ENCODE assay signal across 13 mouse cellular contexts in the genomic region with DNA sequence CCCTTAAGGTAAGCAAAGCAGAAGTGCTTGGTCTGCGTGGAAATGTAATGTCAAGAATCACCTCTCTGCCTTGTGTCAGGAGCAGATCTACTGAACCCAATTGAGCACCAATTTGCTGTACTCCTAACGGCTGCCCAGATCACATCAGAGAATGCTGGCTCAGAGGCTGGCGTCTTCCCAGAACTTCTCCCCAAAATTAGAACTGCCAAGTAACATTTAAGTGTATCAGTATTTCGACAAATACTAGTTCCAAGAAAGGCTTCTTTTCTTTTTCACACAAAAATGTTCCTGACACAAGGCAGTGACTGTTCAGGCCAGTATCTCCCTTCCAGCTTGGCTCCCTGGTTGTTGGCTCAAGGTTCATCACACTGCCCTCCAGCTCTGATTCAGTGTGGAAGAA. TPM values are rescaled to one million over a fixed set of nuclear protein-coding genes. Genes with fewer than 3 reads are reported as not detected.
DNase-seq lines count a peak whose midpoint lies in the region; ATAC-seq and TF ChIP-seq lines count a peak whose summit lies in the region.
"Had no signal": no experiment of that assay in that cellular context is flagged by ENCODE, and none has a peak within 500 bp of the region (broad histone marks: within the 10 kb centered on the region; RNA-seq: fewer than 3 reads in every experiment).

No protein-coding gene starts in this region.

- H3K9ac ChIP-seq in forebrain, postnatal 0 days, result no peak overlapping the region
- no peak overlapping the region for H3K9ac ChIP-seq in forebrain, embryonic 11.5 days (ENCODE audit: low read length)
- H3K9ac ChIP-seq: liver, embryonic 15.5 days had no signal

- H3K36me3 ChIP-seq in forebrain, postnatal 0 days (ENCODE audit: insufficient read depth), result no peaks in the 10 kb centered on the region
- H3K36me3 ChIP-seq in forebrain, embryonic 10.5 days (replicated peaks), result no peaks in the 10 kb centered on the region
- no peaks in the 10 kb centered on the region for H3K36me3 ChIP-seq in forebrain, embryonic 11.5 days (ENCODE audit: control insufficient read depth, insufficient read depth, low read length)
- H3K36me3 ChIP-seq: liver, embryonic 15.5 days had no signal

- TF ChIP-seq POLR2A in lung, adult 2 months (IDR thresholded peaks at IDR 0.05; ENCODE audit: borderline replicate concordance, extremely low read depth, low read depth, low read length), result no peak

- no peaks in the 10 kb centered on the region for H3K9me3 ChIP-seq in forebrain, postnatal 0 days (ENCODE audit: low read length)
- no peaks in the 10 kb centered on the region for H3K9me3 ChIP-seq in forebrain, embryonic 10.5 days
- H3K9me3 ChIP-seq in forebrain, embryonic 11.5 days (ENCODE audit: control insufficient read depth, low read length), result no peaks in the 10 kb centered on the region
- H3K9me3 ChIP-seq: liver, embryonic 15.5 days had no signal

- 66% methylated on average over 4 of the region's 4 CpGs for WGBS in forebrain, postnatal 0 days
- WGBS in forebrain, embryonic 10.5 days, result 84% methylated on average over 4 of the region's 4 CpGs
- 63% methylated on average over 4 of the region's 4 CpGs for WGBS in lung, adult 2 months
- 88% methylated on average over 4 of the region's 4 CpGs for WGBS in forebrain, embryonic 11.5 days

- ATAC-seq in forebrain, postnatal 0 days, result no peak
- no peak for ATAC-seq in forebrain, embryonic 11.5 days (replicated peaks; ENCODE audit: low FRiP score)
- ATAC-seq: hindbrain, embryonic 16.5 days; Patski had no signal

- H3K27ac ChIP-seq in forebrain, postnatal 0 days (ENCODE audit: low read depth, low read length), result no peak overlapping the region
- H3K27ac ChIP-seq in forebrain, embryonic 10.5 days, result no peak overlapping the region
- peak overlapping the region; percentile 36; the same call in 1 of the 2 replicates for H3K27ac ChIP-seq in left cerebral cortex, adult 2 months
- H3K27ac ChIP-seq in forebrain, embryonic 11.5 days (ENCODE audit: low read depth, low read length), result no peak overlapping the region
- H3K27ac ChIP-seq: liver, embryonic 15.5 days had no signal

- peaks cover 3% of the 10 kb centered on the region; the same call in 1 of the 2 replicates for H3K4me1 ChIP-seq in forebrain, postnatal 0 days (ENCODE audit: insufficient read depth)
- no peaks in the 10 kb centered on the region for H3K4me1 ChIP-seq in forebrain, embryonic 10.5 days
- H3K4me1 ChIP-seq in lung, adult 2 months (ENCODE audit: control insufficient read depth, insufficient read depth, low read length), result peaks cover 2% of the 10 kb centered on the region; the same call in 1 of the 2 replicates
- H3K4me1 ChIP-seq in forebrain, embryonic 11.5 days (replicated peaks; ENCODE audit: control insufficient read depth, insufficient read depth, low read length), result no peaks in the 10 kb centered on the region

- H3K4me2 ChIP-seq in forebrain, postnatal 0 days (ENCODE audit: low read depth), result no peak overlapping the region
- no peak overlapping the region for H3K4me2 ChIP-seq in forebrain, embryonic 11.5 days (ENCODE audit: low read depth, low read length, severe bottlenecking)
- H3K4me2 ChIP-seq: liver, embryonic 15.5 days had no signal

- DNase-seq in forebrain, postnatal 0 days, result peak; percentile 16
- no peak for DNase-seq in forebrain, embryonic 10.5 days (ENCODE audit: extremely low spot score, low spot score)
- peak; percentile 11 for DNase-seq in lung, postnatal 25 days (ENCODE audit: low spot score)
- no peak for DNase-seq in lung, adult 2 months
- peak in 1 of 2 experiments; percentile 15 for DNase-seq in left cerebral cortex, adult 2 months (ENCODE audit: extremely low spot score in 1 of 2, low spot score in 2 of 2)
- DNase-seq in kidney, adult 18-20 months, result no peak
- no peak for DNase-seq in forebrain, embryonic 11.5 days (ENCODE audit: low spot score)
- DNase-seq in thymus, postnatal 10 days (ENCODE audit: low spot score in 2 of 2), result no peak
- DNase-seq: midbrain, embryonic 14.5 days had no signal

- TF ChIP-seq CTCF in forebrain, postnatal 0 days (IDR thresholded peaks at IDR 0.05; ENCODE audit: low read depth), result no peak
- no peak for TF ChIP-seq CTCF in lung, adult 2 months (IDR thresholded peaks at IDR 0.05; ENCODE audit: insufficient read depth, low read length)
- TF ChIP-seq CTCF in left cerebral cortex, adult 2 months (IDR thresholded peaks at IDR 0.05), result no peak

- H3K4me3 ChIP-seq in forebrain, postnatal 0 days (ENCODE audit: low read depth, low read length), result no peak overlapping the region
- no peak overlapping the region for H3K4me3 ChIP-seq in forebrain, embryonic 10.5 days
- no peak overlapping the region for H3K4me3 ChIP-seq in lung, adult 2 months (replicated peaks; ENCODE audit: extremely low read depth, low read depth, low read length)
- no peak overlapping the region for H3K4me3 ChIP-seq in left cerebral cortex, adult 2 months
- no peak overlapping the region for H3K4me3 ChIP-seq in forebrain, embryonic 11.5 days (ENCODE audit: low read depth, low read length)
- H3K4me3 ChIP-seq: liver, embryonic 15.5 days had no signal

- intact Hi-C loops in left cerebral cortex, adult 2 months (cut with DNase I), result loop anchor here (5.0 kb wide), 1 partner anchor 63 kb away; no protein-coding TSS in a partner anchor

- no peaks in the 10 kb centered on the region for H3K27me3 ChIP-seq in forebrain, postnatal 0 days (ENCODE audit: insufficient read depth, low read length)
- H3K27me3 ChIP-seq in forebrain, embryonic 10.5 days (ENCODE audit: poor library complexity, severe bottlenecking), result no peaks in the 10 kb centered on the region
- no peaks in the 10 kb centered on the region for H3K27me3 ChIP-seq in forebrain, embryonic 11.5 days (ENCODE audit: control insufficient read depth, insufficient read depth, low read length)
- H3K27me3 ChIP-seq: liver, embryonic 15.5 days; Patski had no signal

RNA-seq across cellular contexts. Expression of a gene that starts 52.4 kb away (rescaled TPM):
- total RNA-seq in forebrain, postnatal 0 days (2014; rRNA removed), result 1.4 TPM in 1 of 2 replicates, not detected in the other
- 0.19 and 0.33 TPM in 2 replicates for polyA plus RNA-seq in forebrain, postnatal 0 days (2015; fragmentation: Nextera tagmentation; extraction: Ambion mirVana)
- not detected in 2 replicates for polyA plus RNA-seq in forebrain, embryonic 10.5 days (2016; fragmentation: Nextera tagmentation; extraction: Ambion mirVana)
- polyA plus RNA-seq in lung, adult 2 months (2012; rRNA removed), result not detected in 2 replicates
- not detected for total RNA-seq in left cerebral cortex, adult 2 months (2021)
- 0.09 TPM in 1 of 2 replicates, not detected in the other for polyA plus RNA-seq in forebrain, embryonic 11.5 days (2014; fragmentation: Nextera tagmentation; extraction: Ambion mirVana)
- polyA plus RNA-seq: C2C12; liver, embryonic 15.5 days; Patski had no signal

Comparison
In these comparisons a context has a peak if more than half of its experiments do, and no peak if none do; other contexts are left out.
1. DNase-seq: peak in forebrain, postnatal 0 days (single experiment) and lung, postnatal 25 days (single experiment); none in forebrain, embryonic 10.5 days (single experiment), lung, adult 2 months (single experiment), kidney, adult 18-20 months (single experiment), forebrain, embryonic 11.5 days (single experiment) and thymus, postnatal 10 days (0 of 2).